Mouse (Mus musculus) hindlimb bud, embryonic 11.5 days (tissue): ENCODE results near the gene Rpap1.
"Not testable (repeated sequence)": the region's sequence is repeated elsewhere in the genome, so short reads cannot be mapped to it uniquely, and the experiment has no call there.

Experiments used
- DNase-seq: peaks from one replicate; pipeline ENCODE4 v3.0.0-alpha.2; 2012; ENCODE audit warnings: low read depth, low spot score; ENCODE audit errors: extremely low spot score

The Rpap1 gene

DNA sequence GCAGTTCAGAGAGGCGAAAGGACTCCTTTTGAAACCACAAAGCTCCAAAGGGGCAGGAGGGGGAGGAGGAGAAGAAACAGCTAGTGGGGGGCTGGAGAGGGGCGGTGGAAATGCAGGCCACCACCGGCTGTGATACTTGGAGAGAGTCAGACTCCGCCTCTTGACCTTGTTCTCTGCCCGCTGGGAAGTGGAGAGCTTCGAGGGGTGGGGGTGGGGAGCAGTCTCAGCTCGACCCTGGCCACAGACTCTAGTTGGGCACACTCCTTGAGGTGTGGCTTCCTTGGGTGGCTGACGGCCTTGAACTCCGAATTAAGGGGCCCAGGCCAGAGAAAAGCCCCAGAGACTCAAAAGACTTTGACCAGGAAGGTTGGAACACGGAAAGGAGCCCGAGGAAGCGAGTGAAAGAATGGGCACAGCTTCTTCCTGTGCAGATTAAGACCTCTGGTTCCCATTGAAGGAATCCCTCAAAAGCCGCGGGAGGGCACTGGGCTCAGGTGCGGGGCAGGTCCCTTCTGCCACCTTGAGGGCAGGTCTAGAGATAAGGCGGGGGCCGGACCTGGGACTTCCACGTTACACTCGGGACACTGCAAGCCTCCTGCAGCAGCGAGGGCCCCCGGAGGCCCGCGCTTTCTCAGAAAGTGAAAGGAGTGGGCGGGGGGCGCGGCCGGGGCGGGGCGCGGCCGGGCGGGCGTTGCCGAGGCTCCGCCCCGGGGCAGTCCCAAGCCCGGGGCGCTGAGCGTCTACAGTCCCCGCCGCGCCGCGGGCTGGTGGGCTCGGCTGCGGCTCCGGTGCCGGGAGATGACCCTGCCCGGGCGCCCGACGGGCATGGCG, 45.5 kb downstream of the Rpap1 start, which contains the start of gene Itpka:
Gene Itpka (plus strand): TSS at position 757 of the 831 bp plus-strand sequence.
- no peak for DNase-seq

DNA sequence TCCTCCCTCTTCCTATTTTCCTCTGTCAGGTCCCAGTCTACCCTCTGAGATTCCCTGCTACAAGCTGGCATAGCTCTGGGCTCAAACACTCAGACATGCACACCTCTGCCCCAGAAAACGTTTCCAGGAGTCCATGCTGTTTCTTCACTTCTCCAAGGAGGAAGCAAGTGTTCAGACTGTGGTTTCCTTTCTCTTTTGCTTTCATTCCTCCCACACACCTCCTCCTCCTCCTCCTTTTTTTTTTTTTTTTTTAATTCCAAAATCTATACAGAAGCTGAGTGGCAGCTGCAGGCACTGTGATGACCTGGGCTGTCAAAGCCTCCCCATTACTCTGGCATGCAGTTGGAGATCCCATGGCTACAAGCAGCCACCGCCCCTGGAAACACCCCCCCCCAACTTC, 46.8 kb downstream of the Rpap1 start:
- no peak for DNase-seq

DNA sequence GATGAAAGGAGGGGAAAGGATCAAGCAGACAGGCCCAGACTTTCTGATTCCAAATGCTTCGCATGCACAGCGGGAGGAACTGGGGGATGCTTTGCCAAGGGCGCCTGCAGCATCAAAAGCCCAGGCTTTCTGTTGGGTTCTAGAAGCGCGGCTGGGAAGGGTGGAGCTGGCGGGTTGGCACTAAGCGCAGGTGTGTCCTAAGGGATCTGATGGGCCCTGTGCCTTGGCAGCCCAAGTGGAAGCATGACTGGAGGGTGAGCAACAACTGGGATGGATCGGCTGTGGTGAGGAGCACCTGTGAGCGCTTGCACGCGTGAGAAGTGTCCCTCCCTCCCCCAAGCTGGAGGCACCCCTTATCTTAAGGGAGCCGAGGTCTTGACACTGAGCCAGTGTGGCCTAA, 50.2 kb downstream of the Rpap1 start:
- DNase-seq = no peak

DNA sequence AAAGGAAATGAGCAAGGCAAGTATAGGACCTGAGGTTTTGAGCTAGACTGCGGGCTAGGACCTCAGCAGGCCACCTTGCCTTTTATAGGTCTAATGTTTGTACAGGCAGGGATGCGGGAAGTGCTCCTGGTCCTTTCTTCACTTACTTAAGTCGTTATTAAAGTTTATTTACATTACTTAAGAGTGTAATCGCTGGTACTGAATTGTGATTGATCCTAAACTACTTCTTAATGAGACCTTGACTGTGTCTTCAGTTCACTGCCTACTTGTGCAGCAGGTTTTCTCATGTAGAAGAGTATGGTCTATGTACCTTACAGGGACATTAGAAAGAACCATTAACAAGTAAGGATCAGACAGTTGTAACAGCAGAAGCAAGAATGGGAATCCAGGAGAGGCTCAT, 56.6 kb downstream of the Rpap1 start:
- DNase-seq = no peak

DNA sequence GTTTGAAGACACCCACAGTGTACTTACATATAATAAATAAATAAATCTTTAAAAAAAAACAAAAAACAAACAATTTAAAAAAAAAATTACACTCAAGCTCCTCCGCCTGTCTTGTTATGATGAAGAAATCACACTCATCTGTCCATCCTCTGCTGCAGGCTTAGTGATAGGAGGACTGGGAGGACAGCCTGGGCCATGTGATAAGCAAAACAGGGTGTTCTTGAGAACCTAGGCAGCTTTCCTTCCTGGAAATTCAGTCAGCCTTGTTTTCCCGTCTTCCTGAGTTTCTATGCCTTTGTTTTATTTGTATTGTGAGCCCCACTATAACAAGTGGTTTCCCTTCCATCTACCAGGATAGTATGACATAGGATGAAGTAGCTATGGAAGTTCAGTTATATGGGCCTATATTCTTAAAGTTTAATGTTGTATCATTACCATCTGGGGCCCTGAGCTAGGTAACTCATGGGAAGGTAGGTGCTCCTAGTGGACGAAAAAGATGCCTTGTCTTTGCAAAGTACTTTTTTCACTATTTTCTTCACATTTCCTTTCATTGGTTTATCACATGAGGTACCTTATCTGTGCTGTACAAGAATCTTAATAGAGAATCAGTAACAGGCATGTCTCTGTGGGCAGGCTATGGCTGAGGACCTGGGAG, 59.4 kb downstream of the Rpap1 start:
- no peak for DNase-seq

DNA sequence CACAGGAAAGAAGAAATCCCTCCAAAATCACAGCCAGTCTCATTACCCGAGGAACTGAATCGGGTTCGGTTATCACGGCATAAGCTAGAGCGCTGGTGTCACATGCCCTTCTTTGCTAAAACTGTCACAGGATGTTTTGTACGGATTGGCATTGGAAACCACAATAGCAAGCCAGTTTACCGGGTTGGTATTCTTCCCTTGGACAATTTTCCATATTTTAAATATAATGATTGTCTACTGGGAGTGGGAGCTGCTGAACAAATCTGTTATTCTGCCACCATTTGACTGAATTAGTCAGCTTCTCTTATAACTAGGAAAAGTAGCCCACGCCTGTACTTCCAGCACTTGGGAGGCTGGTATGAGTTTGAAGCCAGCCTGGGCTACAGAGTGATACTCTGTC, 66.3 kb downstream of the Rpap1 start:
- DNase-seq = no peak

DNA sequence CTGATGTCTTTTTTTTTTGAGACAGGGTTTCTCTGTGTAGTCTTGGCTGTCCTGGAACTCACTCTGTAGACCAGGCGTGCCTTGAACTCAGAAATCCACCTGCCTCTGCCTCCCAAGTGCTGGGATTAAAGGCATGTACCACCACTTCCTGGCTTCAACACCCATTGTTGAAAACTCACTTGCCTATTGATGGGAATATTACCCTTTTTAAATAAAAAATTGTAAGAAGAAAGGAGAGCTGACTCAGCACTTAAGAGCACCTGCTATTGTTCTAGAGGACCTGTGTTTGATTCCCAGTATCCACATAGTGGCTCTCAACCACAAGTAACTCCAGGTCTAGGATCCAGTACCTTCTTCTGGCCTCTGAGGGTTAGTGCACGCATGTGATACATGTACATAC, 71.5 kb downstream of the Rpap1 start:
- not testable (repeated sequence) for DNase-seq
